11 mouse cellular contexts compared by ENCODE assay signal in the genomic region with DNA sequence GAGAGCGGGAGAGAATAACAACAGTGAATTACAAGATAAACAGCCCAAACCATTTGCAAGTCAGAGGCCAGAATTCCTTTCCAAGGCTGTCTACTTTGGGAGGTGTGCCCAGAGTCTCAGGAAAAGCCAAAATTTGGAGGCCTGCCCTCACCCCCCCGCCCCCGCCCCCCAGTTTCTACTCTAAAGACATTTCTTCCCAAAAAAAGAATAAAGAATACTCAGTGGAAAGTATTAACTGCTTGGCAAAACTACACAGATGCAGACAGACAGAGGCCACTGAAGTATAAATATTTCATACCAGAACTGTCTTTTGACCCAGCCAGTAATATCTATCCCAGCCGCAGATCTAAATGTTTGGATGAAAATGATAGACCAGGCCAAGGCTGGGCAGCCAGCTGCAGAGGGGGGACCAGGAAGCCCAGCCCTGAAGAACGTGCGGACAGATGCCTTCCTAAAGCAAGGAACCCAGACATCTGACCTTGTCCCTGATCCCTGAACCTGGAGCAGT. TPM values are rescaled to one million over a fixed set of nuclear protein-coding genes. Genes with fewer than 3 reads are reported as not detected.
DNase-seq lines count a peak whose midpoint lies in the region; ATAC-seq lines count a peak whose summit lies in the region.
"Had no signal": no experiment of that assay in that cellular context is flagged by ENCODE, and none has a peak within 500 bp of the region (broad histone marks: within the 10 kb centered on the region; RNA-seq: fewer than 3 reads in every experiment).

No protein-coding gene starts in this region.

- H3K27ac ChIP-seq in intestine, embryonic 15.5 days: peak overlapping the region; percentile 69
- peak overlapping the region; percentile 74 for H3K27ac ChIP-seq in stomach, embryonic 15.5 days
- H3K27ac ChIP-seq: midbrain, embryonic 10.5 days; neural tube, embryonic 12.5 days had no signal

- no peaks in the 10 kb centered on the region for H3K27me3 ChIP-seq in intestine, embryonic 15.5 days (replicated peaks)
- H3K27me3 ChIP-seq in stomach, embryonic 15.5 days (replicated peaks): no peaks in the 10 kb centered on the region
- H3K27me3 ChIP-seq: neural tube, embryonic 12.5 days had no signal

- peaks cover 3% of the 10 kb centered on the region; the same call in 1 of the 2 replicates for H3K4me1 ChIP-seq in intestine, embryonic 15.5 days (replicated peaks)
- peaks cover 3% of the 10 kb centered on the region; the same call in 1 of the 2 replicates for H3K4me1 ChIP-seq in stomach, embryonic 15.5 days
- H3K4me1 ChIP-seq: midbrain, embryonic 10.5 days; neural tube, embryonic 12.5 days had no signal

- no peak overlapping the region for H3K4me2 ChIP-seq in intestine, embryonic 15.5 days (replicated peaks)
- no peak overlapping the region for H3K4me2 ChIP-seq in stomach, embryonic 15.5 days
- H3K4me2 ChIP-seq: neural tube, embryonic 12.5 days had no signal

- peak; percentile 32 for DNase-seq in gastrocnemius, postnatal 14 days
- no peak for DNase-seq in gastrocnemius, postnatal 36 days
- DNase-seq in kidney, postnatal 14 days: peak; percentile 41
- no peak for DNase-seq in kidney, postnatal 36 days
- no peak for DNase-seq in urinary bladder, postnatal 25 days (ENCODE audit: low spot score)
- no peak for DNase-seq in cerebellum, adult 18-20 months
- DNase-seq: B cell, adult 2 months had no signal

- peak; percentile 58 for ATAC-seq in intestine, embryonic 15.5 days
- peak; percentile 70 for ATAC-seq in stomach, embryonic 15.5 days (ENCODE audit: insufficient read depth, low FRiP score, low read depth)

- no peak overlapping the region for H3K9ac ChIP-seq in intestine, embryonic 15.5 days
- no peak overlapping the region for H3K9ac ChIP-seq in stomach, embryonic 15.5 days
- H3K9ac ChIP-seq: neural tube, embryonic 12.5 days had no signal

- H3K9me3 ChIP-seq in intestine, embryonic 15.5 days: no peaks in the 10 kb centered on the region
- H3K9me3 ChIP-seq in stomach, embryonic 15.5 days: no peaks in the 10 kb centered on the region

- no peaks in the 10 kb centered on the region for H3K36me3 ChIP-seq in intestine, embryonic 15.5 days
- no peaks in the 10 kb centered on the region for H3K36me3 ChIP-seq in stomach, embryonic 15.5 days
- H3K36me3 ChIP-seq: midbrain, embryonic 10.5 days; neural tube, embryonic 12.5 days had no signal

- no peak overlapping the region for H3K4me3 ChIP-seq in intestine, embryonic 15.5 days (replicated peaks)
- H3K4me3 ChIP-seq in stomach, embryonic 15.5 days (replicated peaks): no peak overlapping the region
- H3K4me3 ChIP-seq: midbrain, embryonic 10.5 days; neural tube, embryonic 12.5 days had no signal

- intact Hi-C loops in gastrocnemius, postnatal 14 days (cut with DNase I; ENCODE audit: low total_unique reads): no loop called here
- intact Hi-C loops in gastrocnemius, postnatal 36 days (cut with DNase I): no loop called here

- 39% methylated on average over 6 of the region's 6 CpGs for WGBS in intestine, embryonic 15.5 days
- 36% methylated on average over 6 of the region's 6 CpGs for WGBS in stomach, embryonic 15.5 days

RNA-seq across cellular contexts. Expression of a gene that starts 40.8 kb away (rescaled TPM):
- 10 to 100 TPM; 38.7 to 45.5 TPM for total RNA-seq in gastrocnemius, postnatal 14 days (2021)
- 10 to 100 TPM; 26.5 to 30.1 TPM for total RNA-seq in gastrocnemius, postnatal 36 days (2021)
- 14.1 and 16.1 TPM in 2 replicates for polyA plus RNA-seq in intestine, embryonic 15.5 days (2015; fragmentation: Nextera tagmentation; extraction: Ambion mirVana)
- polyA plus RNA-seq in stomach, embryonic 15.5 days (2015; fragmentation: Nextera tagmentation; extraction: Ambion mirVana): 12.5 and 13.4 TPM in 2 replicates

Comparison
In these comparisons a context has a peak if more than half of its experiments do, and no peak if none do; other contexts are left out.
1. DNase-seq: peak in gastrocnemius, postnatal 14 days (single experiment) and kidney, postnatal 14 days (single experiment); none in gastrocnemius, postnatal 36 days (0 of 2), kidney, postnatal 36 days (0 of 2), urinary bladder, postnatal 25 days (single experiment) and cerebellum, adult 18-20 months (0 of 2).